Mouse (Mus musculus) induced T-regulatory cell, adult 2 months (primary cell): ENCODE measurements around the gene Amt.
"Not testable (repeated sequence)": the region's sequence is repeated elsewhere in the genome, so short reads cannot be mapped to it uniquely, and the experiment has no call there.

Experiments used
- DNase-seq: peaks from one replicate; pipeline ENCODE4 v3.0.0-alpha.2; 2012; ENCODE audit warnings: low read depth

Amt gene

DNA sequence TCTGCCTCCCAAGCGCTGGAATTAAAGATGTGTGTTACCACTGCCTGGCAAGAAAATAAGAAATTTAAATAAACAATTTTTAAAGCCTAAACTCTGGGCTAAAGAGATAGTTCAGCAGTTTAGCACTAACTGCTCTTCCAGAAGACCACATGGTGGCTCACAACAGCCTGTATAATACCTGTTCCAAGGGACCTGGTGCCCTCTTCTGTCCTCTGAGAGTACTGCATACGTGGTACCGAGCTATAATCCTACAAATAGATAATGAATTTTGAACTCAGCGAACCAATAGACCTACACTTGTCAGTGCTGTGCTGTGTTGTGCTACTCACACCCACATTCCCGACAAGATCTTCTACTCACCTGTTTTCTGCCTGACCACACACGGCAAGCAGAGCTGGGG lies 12.2 kb upstream of the Amt start:
- peak; percentile 89 for DNase-seq

GRCm38 (mm10) chr9:108287526-108288238 lies 9.0 kb upstream of the Amt start:
- not testable (repeated sequence) for DNase-seq

- DNase-seq, result no peak
These were observed 7.3 kb upstream of the Amt start for GRCm38 (mm10) chr9:108289347-108289746.

- DNase-seq, result peak; percentile 97
These were observed 6.5 kb upstream of the Amt start, which contains the start of gene Nicn1 for GRCm38 (mm10) chr9:108290016-108290750. Gene Nicn1 (plus strand): TSS chr9:108290429.

DNA sequence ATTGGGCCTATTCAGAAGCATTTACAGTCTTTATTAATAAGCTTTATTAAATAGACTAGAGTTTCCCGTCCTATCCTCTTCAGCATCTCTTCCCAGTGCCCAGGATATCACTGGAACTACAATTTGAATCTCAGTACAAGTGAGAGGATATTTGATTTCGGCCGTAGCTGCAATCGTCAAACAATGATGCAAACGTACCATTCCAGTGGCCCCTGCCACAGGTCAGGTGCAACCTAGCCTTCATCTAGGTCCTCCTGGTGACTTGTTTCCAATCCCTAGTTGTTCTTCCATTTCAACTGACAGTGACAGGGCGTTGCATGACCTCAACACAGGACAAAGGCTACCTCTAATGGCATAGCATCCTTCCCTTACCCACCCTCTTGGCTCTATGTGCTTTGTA lies 5.9 kb upstream of the Amt start:
- DNase-seq, result no peak

- no peak for DNase-seq
These were observed 5.2 kb downstream of the Amt start for GRCm38 (mm10) chr9:108301853-108302252.

- no peak for DNase-seq
These were observed 8.1 kb downstream of the Amt start for GRCm38 (mm10) chr9:108304716-108305115.

DNA sequence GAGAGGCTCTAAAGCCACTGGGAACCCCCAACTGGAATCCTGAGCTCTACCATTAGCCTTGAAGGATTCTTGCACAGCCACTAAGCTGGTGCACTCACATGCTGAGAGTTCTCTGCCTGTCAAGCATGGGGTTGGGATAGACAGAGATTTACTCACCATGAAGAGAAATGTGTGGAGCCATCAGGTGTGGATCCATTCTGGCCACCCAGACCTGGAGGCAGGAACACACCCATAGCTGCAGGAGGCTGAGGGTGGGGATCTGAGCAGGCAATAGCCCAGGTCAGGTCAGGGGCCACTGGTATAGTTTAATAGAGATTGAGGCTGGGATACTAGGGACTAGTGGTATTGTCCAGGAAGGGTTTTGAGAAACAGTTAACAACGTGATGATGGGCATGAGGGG lies 8.5 kb downstream of the Amt start:
- DNase-seq, result peak; percentile 28

DNA sequence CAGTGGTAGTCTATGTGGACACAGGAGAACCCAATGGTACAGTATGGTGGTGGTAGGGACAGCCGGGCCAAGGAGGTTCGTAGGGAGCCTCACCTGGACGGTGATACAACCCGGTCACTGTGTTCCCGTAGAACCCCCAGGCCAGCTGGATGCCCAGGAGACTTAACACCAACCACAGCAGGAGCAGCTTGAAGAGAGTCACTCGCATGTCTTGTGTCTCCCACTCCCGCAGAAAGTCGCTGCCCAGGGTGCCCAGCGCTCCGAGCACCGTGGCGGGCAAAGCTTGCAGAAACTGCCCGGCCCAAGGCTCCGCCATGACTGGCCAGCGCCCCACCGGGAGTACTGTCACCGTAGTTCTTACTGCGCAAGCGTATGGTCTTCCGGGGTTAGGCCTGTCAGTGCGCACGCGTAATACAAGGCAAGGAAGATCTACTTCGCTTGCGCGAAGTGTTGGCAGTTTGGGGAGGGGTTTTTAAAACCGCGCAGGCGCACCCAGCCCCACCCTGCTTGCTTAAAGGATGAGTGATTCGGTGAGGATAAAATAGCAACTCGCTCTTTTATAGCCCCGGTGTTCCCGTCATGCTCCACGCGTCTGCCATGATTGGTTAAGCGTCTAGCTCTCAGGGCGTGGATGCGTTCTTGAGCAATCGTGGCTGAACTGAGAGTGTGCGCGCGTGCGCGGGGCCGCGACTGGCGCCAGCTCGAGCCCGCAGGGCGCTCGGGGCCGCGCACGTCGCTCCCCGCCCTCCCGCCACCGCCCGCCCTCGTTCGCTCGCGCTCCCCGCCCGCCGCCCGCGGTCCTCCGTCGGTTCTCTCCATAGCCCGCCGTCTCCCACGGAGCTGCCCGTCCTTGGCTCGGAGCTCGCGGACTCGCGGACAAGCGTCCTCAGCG lies 9.2 kb downstream of the Amt start, which contains the start of the genes Rhoa and Tcta:
TSS of gene Rhoa (plus strand) at position 501 of the 892 bp plus-strand sequence.
TSS of gene Tcta (minus strand) at position 532 of the 892 bp plus-strand sequence.
- DNase-seq, result peak; percentile 100

DNA sequence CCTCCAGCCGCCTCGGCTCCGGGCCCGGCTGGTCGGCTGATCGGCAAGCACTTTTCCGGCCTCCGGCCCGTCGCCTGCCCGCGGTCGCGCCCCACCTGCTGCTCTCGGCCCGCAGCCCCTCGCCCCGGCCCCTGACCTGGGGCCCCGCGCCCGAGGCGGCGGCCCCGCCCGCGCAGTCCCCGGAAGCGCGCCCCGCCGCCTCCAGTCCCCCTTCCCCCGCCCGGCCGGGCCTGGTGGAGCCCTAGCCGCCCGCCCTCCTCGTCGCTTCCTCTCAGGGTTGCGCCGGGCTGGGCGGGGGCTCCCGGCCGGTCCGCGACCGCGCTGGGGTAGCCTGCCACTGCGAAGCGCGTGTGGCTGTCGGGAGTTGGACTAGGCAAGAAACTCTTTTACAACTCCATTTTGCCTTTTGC lies 9.9 kb downstream of the Amt start:
- DNase-seq, result peak; percentile 91

GRCm38 (mm10) chr9:108307021-108307807 lies 10.6 kb downstream of the Amt start:
- peak; percentile 69 for DNase-seq

GRCm38 (mm10) chr9:108308141-108308540 lies 11.5 kb downstream of the Amt start:
- DNase-seq, result no peak

- DNase-seq, result peak; percentile 37
These were observed 20.9 kb downstream of the Amt start for GRCm38 (mm10) chr9:108317572-108317971.

DNA sequence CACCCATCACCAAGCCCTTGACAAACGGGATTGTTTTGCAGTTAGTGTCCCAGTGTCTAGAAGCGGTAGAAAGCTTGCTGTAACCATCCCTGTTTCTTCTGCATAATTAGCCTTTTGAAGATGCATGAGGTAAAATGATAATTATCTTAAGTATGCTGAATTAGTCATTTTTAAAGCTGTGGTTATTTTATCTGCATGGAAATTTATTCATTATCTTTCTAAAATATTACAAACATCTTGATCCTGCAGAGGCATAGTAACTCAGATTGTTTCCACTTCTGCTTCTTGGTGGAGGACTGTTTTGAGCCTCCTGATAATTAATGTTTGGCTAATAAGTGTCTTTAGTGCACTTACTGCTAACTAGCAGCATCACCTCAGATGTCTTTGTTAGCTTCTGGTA lies 21.8 kb downstream of the Amt start:
- DNase-seq, result no peak

- DNase-seq, result not testable (repeated sequence)
These were observed 25.4 kb downstream of the Amt start for GRCm38 (mm10) chr9:108322054-108322453.

DNA sequence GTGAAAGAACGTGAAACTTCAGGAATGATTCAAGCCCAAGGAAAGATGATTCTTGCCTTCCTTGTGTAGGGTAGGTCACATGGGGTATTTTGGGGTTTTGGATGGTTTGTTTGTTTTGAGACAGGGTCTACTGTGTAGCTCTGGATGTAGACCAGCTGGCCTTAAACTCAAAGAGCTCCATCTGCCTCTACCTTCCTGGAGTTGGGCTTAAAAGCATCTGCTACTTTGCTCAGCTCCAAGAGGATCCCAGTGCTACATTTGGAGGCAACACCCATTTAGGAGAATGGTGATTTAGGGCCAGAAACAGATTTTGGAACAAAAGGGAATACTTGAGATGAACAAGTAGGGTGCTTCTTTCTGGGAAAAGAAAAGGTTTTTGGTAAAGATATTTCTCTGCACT lies 28.1 kb downstream of the Amt start:
- no peak for DNase-seq

DNA sequence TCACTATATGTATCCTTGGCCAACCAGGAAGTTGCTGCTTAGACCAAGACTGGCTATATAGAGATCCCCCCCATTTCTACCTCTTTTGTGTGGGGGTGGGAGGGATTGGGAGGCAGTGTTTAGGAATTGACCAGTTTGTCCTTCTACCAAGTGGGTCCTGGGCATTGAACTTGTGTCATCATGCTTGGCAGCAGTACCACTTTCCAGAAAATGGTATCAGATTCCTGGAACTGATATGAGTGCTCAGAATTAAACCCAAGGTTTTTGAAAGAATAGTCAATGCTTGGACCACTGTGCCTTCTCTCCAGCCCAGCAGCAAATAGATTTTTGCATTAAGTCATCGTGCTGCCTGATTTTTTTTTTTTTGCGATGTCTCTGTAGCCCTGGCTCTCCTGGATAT lies 29.2 kb downstream of the Amt start:
- DNase-seq, result no peak

DNA sequence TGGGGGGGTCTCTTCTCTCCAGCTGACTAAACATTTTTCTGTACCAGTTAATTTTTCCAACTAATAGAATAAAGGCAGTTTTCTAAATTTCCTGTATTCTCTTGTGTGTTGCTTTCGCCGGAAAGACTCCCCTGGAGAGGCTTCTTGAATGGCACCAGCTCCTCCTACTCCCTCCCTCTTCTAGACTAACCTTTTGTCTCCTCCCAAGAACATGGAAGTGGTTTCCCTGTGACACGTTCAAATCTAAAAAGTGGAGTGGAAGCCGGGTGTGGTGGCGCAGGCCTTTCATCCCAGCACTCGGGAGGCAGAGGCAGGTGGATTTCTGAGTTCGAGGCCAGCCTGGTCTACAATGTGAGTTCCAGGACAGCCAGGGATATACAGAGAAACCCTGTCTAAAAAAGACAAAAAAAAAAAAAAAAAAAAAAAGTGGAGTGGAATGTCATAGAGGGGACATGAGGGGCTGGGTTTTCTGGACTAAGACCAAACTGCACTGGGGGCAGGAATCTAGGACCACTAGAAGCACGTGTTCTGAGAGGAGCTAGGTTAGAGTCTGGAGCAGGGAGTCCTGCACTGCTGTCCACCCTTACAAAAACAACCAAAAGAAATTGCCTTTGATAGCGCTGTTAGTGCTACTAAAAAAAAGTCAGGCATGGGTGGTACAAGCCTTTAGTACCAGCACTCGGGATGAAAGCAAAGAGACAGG lies 41.3 kb downstream of the Amt start:
- no peak for DNase-seq

GRCm38 (mm10) chr9:108338551-108338885 lies 41.9 kb downstream of the Amt start:
- DNase-seq, result no peak

DNA sequence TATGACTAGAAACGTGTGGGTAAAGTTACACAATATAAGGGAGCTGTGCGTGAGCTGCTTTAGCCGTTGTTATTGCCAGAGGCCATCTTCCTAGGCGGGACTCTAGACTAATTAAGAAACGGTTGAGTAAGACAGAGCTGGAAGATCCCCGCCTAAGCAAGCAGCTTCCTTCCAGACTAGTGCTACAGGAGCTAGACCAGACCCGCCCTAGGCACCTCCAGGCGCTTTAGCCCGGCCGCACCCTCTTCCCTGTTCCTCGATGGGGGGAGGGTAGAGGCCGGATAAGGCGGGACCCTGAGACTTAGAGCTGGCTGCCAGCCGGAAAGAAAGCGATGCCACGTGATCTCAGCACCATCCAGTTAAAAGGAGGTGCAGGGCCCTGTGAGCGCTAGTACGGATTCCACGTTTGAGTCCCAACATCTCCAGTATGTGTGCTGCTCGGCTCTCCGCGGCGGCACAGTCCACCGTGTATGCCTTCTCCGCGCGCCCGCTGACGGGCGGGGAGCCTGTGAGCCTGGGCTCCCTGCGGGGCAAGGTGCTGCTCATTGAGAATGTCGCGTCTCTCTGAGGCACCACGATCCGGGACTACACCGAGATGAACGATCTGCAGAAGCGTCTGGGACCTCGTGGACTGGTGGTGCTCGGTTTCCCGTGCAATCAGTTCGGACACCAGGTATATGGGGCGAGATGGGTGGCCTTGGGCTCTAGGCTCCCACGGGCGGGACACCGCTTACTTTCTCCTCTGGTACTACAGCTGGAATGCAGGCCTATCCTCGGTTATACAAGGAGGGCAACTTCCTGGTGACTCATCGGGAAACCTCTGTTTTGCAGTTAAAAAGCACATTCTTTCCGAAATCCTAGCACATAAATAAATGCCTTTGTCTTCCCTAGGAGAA lies 42.5 kb downstream of the Amt start, which contains the start of gene Gpx1:
TSS of gene Gpx1 (plus strand) at position 18 of the 896 bp plus-strand sequence.
- DNase-seq, result peak; percentile 96
